Mouse (Mus musculus) CH12.LX (cell line): Measurements from ENCODE around the gene Xrcc4. TPM values are rescaled to one million over a fixed set of nuclear protein-coding genes. Genes with fewer than 3 reads are reported as not detected.

Experiments
- DNase-seq: peaks from one replicate; pipeline ENCODE4 v3.0.0-alpha.2; 2013; ENCODE audit errors: extremely low read depth
- H3K27ac ChIP-seq: 2 replicates; pipeline ENCODE4 v1.5.1; 2012; ENCODE audit warnings: low read depth, mild to moderate bottlenecking, control low read depth, moderate library complexity; ENCODE audit not compliant: insufficient read depth
- H3K27me3 ChIP-seq: replicated peaks from 2 replicates; pipeline ENCODE3; 2012; ENCODE audit warnings: inconsistent platforms
- H3K36me3 ChIP-seq, 2 experiments: replicated peaks in 1 of 2; 2 replicates each; pipeline versions ENCODE3 to v1.6.1; 2012; ENCODE audit warnings: inconsistent platforms in 1 of 2, low read length in 1 of 2, mild to moderate bottlenecking in 1 of 2, mixed read lengths in 1 of 2, moderate library complexity in 1 of 2; ENCODE audit not compliant: control insufficient read depth in 1 of 2, insufficient read depth in 1 of 2
- H3K4me1 ChIP-seq, 2 experiments: 2 replicates each; pipeline ENCODE4 v1.6.1; 2012; ENCODE audit warnings: inconsistent platforms in 1 of 2, moderate library complexity in 1 of 2; ENCODE audit not compliant: insufficient read depth in 2 of 2, control insufficient read depth in 1 of 2
- H3K4me2 ChIP-seq: 2 replicates; pipeline ENCODE4 v1.6.1; 2012; ENCODE audit warnings: low read depth, mild to moderate bottlenecking, control low read depth; ENCODE audit not compliant: poor library complexity, insufficient read depth, severe bottlenecking
- H3K4me3 ChIP-seq, 3 experiments: fragments of 150-350 bp in 1 of 3; sonication (generic) in 1 of 3; replicated peaks in 1 of 3; 2 replicates each; pipeline versions ENCODE3 to v1.5.1; 2011 to 2012; ENCODE audit warnings: low read depth in 2 of 3, low read length in 2 of 3, mild to moderate bottlenecking in 2 of 3, moderate library complexity in 2 of 3, control low read depth in 1 of 3, improper control_type of control experiment in 1 of 3, inconsistent platforms in 1 of 3, mixed read lengths in 1 of 3; ENCODE audit not compliant: poor library complexity in 1 of 3
- H3K79me2 ChIP-seq: replicated peaks from 2 replicates; pipeline ENCODE4 v1.6.1; 2012; ENCODE audit warnings: mild to moderate bottlenecking, moderate library complexity; ENCODE audit not compliant: control insufficient read depth, poor library complexity, insufficient read depth, severe bottlenecking; ENCODE audit errors: extremely low read depth
- H3K9ac ChIP-seq: 2 replicates; pipeline ENCODE4 v1.6.1; 2012; ENCODE audit warnings: low read depth, mild to moderate bottlenecking, control low read depth, moderate library complexity; ENCODE audit not compliant: insufficient read depth
- H3K9me3 ChIP-seq: replicated peaks from 2 replicates; pipeline ENCODE3; 2012; ENCODE audit warnings: low read length, inconsistent platforms, mixed read lengths
- BHLHE40 ChIP-seq: IDR thresholded peaks from 2 replicates; pipeline ENCODE4 v1.6.1; 2011; ENCODE audit warnings: mild to moderate bottlenecking, low read depth, low read length, improper control_type of control experiment
- CHD1 ChIP-seq: IDR thresholded peaks from 2 replicates; pipeline ENCODE4 v1.6.1; 2012; ENCODE audit warnings: low read depth, low read length, improper control_type of control experiment, inconsistent platforms
- CTCF ChIP-seq, 2 experiments: IDR thresholded peaks in 1 of 2; conservative IDR thresholded peaks in 1 of 2; 2 replicates each; pipeline ENCODE4 v1.5.1; 2011 to 2012; ENCODE audit warnings: low read depth in 2 of 2, low read length in 2 of 2, improper control_type of control experiment in 1 of 2, inconsistent platforms in 1 of 2, mild to moderate bottlenecking in 1 of 2, moderate library complexity in 1 of 2
- E2F4 ChIP-seq: IDR thresholded peaks from 2 replicates; pipeline ENCODE4 v1.6.1; 2011; ENCODE audit warnings: low read depth, low read length, improper control_type of control experiment; ENCODE audit not compliant: insufficient replicate concordance
- ELF1 ChIP-seq: IDR thresholded peaks from 2 replicates; pipeline ENCODE4 v1.6.1; 2014; ENCODE audit warnings: low read depth, mild to moderate bottlenecking, inconsistent platforms, low read length, improper control_type of control experiment
- HCFC1 ChIP-seq: IDR thresholded peaks from 2 replicates; pipeline ENCODE4 v1.6.1; 2012; ENCODE audit warnings: low read depth, mild to moderate bottlenecking, inconsistent platforms, low read length, improper control_type of control experiment
- IRF4 ChIP-seq: IDR thresholded peaks from 2 replicates; pipeline ENCODE4 v1.6.1; 2014; ENCODE audit warnings: low read depth, mild to moderate bottlenecking, inconsistent platforms, low read length, improper control_type of control experiment
- JUN ChIP-seq: IDR thresholded peaks from 2 replicates; pipeline ENCODE4 v1.6.1; 2011; ENCODE audit warnings: low read depth, mild to moderate bottlenecking, low read length, improper control_type of control experiment, moderate library complexity; ENCODE audit not compliant: insufficient read depth
- JUND ChIP-seq: conservative IDR thresholded peaks from 2 replicates; pipeline ENCODE4 v1.6.1; 2011; ENCODE audit warnings: low read depth, low read length, improper control_type of control experiment
- KAT2A ChIP-seq: IDR thresholded peaks from 2 replicates; pipeline ENCODE4 v1.6.1; 2012; ENCODE audit warnings: low read length, improper control_type of control experiment, inconsistent platforms; ENCODE audit not compliant: insufficient replicate concordance
- MAFK ChIP-seq: IDR thresholded peaks from 2 replicates; pipeline ENCODE4 v1.6.1; 2011; ENCODE audit warnings: low read length, improper control_type of control experiment; ENCODE audit not compliant: insufficient replicate concordance
- MAZ ChIP-seq: IDR thresholded peaks from 2 replicates; pipeline ENCODE4 v1.6.1; 2012; ENCODE audit warnings: low read depth, mild to moderate bottlenecking, inconsistent platforms, low read length, improper control_type of control experiment, moderate library complexity
- MEF2A ChIP-seq: IDR thresholded peaks from 2 replicates; pipeline ENCODE4 v1.6.1; 2014; ENCODE audit warnings: low read depth, mild to moderate bottlenecking, inconsistent platforms, low read length, improper control_type of control experiment, borderline replicate concordance
- PAX5 ChIP-seq: IDR thresholded peaks from 2 replicates; pipeline ENCODE4 v1.6.1; 2012; ENCODE audit warnings: low read length, inconsistent platforms, mixed read lengths
- POLR2A ChIP-seq: IDR thresholded peaks from 2 replicates; pipeline ENCODE4 v1.6.1; 2011; ENCODE audit warnings: low read depth, mild to moderate bottlenecking, improper control_type of control experiment, low read length
- POLR2AphosphoS2 ChIP-seq: IDR thresholded peaks from 2 replicates; pipeline ENCODE4 v1.6.1; 2011; ENCODE audit warnings: low read depth, low read length, improper control_type of control experiment
- RCOR1 ChIP-seq: conservative IDR thresholded peaks from 2 replicates; pipeline ENCODE4 v1.6.1; 2012; ENCODE audit warnings: low read depth, mild to moderate bottlenecking, inconsistent platforms, low read length, improper control_type of control experiment
- SIN3A ChIP-seq: IDR thresholded peaks from 2 replicates; pipeline ENCODE4 v1.6.1; 2012; ENCODE audit warnings: low read length, improper control_type of control experiment, inconsistent platforms
- SMC3 ChIP-seq: IDR thresholded peaks from 2 replicates; pipeline ENCODE4 v1.6.1; 2011; ENCODE audit warnings: low read depth, low read length, improper control_type of control experiment
- TCF12 ChIP-seq: IDR thresholded peaks from 2 replicates; pipeline ENCODE4 v1.6.1; 2014; ENCODE audit warnings: low read depth, mild to moderate bottlenecking, inconsistent platforms, low read length, improper control_type of control experiment
- UBTF ChIP-seq: IDR thresholded peaks from 2 replicates; pipeline ENCODE4 v1.6.1; 2012; ENCODE audit warnings: low read depth, mild to moderate bottlenecking, inconsistent platforms, low read length, improper control_type of control experiment, moderate library complexity
- USF1 ChIP-seq: IDR thresholded peaks from 2 replicates; pipeline ENCODE4 v1.6.1; 2014; ENCODE audit warnings: low read depth, mild to moderate bottlenecking, inconsistent platforms, low read length, improper control_type of control experiment
- USF2 ChIP-seq: conservative IDR thresholded peaks from 2 replicates; pipeline ENCODE4 v1.6.1; 2011; ENCODE audit warnings: low read depth, low read length, improper control_type of control experiment
- ZC3H11A ChIP-seq: IDR thresholded peaks from 2 replicates; pipeline ENCODE4 v1.6.1; 2012; ENCODE audit warnings: low read depth, mild to moderate bottlenecking, inconsistent platforms, low read length, improper control_type of control experiment
- ZMIZ1 ChIP-seq: IDR thresholded peaks from 2 replicates; pipeline ENCODE4 v1.6.1; 2012; ENCODE audit warnings: low read depth, mild to moderate bottlenecking, inconsistent platforms, low read length, improper control_type of control experiment
- dilution Hi-C: fragments of 300-500 bp; cut with MboI; formaldehyde crosslinking; loops from 2 replicates; pipeline ENCODE4 v1.14.3; 2020; ENCODE audit warnings: low sequenced_read_pairs; ENCODE audit not compliant: extremely low pct_unique_long_range_greater_than_20kb, extremely low pct_ligation_motif_present
- in situ Hi-C: fragments of 300-500 bp; cut with MboI; formaldehyde crosslinking; loops from 3 replicates; pipeline ENCODE4 v1.14.3; 2019; ENCODE audit warnings: low sequenced_read_pairs, low pct_ligation_motif_present, low pct_unique_long_range_greater_than_20kb, mixed read lengths
- polyA plus RNA-seq: library from polyadenylated mRNA; unstranded; fragments of >175 nt; gene quantifications from 2 replicates; pipeline ENCODE4 v1.2.1, GENCODE M21; 2012; ENCODE audit warnings: low read depth; ENCODE audit not compliant: insufficient read length
- total RNA-seq, 2 experiments: library from RNA; depleted of rRNA; stranded (reverse); fragments of 300-350 nt in 1 of 2; fragments of >200 nt in 1 of 2; gene quantifications; 2 replicates each; pipeline ENCODE4 v1.2.3; 2012 to 2014

Xrcc4 gene
- total and polyA plus RNA-seq, 3 experiments, result 6.2 to 19.6 (median 10.0) TPM

DNA sequence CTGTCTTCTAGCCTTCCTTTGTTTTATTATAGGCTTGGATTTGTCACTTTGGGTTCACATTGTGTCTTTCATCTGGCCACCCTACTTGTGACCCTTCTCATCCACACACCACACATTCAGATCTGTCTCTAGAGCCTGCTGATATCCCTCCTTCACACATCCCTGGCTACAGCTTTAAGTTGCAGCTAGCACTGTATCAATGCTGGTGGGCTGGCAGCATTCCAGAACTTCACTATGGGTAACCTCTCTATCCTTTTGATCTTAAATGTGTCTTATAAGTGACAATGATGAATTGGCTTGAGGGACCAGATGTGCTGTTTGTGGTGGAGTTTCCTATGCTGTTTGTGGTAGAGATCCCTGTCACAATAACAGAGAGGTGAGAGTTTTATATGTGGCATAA, 120.7 kb downstream of the Xrcc4 start:
- DNase-seq, result no peak

DNA sequence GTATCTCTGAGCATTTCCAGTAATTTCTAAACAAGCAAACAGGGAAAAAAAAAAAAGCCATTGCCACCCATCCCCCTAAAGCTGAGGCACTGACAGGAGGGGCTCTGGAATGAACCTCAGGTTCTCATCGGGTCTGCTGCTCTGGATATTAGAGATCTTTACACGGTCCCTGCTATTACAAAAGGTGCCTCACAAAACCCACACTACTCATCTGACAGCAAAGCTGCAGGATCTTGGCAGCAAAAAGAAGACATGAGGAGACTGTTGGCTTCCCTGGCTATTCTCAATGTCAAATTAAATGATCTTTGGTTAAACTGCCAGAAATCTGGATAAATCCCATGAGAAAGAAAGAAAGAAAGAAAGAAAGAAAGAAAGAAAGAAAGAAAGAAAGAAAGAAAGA, 145.1 kb downstream of the Xrcc4 start:
- TF ChIP-seq HCFC1 (no peak), USF2 (no peak), ELF1 (no peak), CHD1 (no peak), IRF4 (no peak), E2F4 (no peak), POLR2A (no peak), SMC3 (no peak), CTCF (conservative IDR thresholded peaks at IDR 0.05 in 1 of 2, IDR thresholded peaks at IDR 0.05 in 1 of 2; ENCODE audit: low read depth in 2 of 2, low read length in 2 of 2) (no peak), TCF12 (no peak), UBTF (no peak), MAFK (no peak), JUND (no peak), BHLHE40 (no peak), MEF2A (no peak), JUN (no peak), KAT2A (no peak), ZMIZ1 (no peak), POLR2AphosphoS2 (no peak), MAZ (no peak)
- Histone ChIP-seq H3K27ac (no peak overlapping the region), H3K36me3 (no peaks in the 10 kb centered on the region), H3K9me3 (no peaks in the 10 kb centered on the region), H3K4me2 (no peak overlapping the region), H3K4me1 (no peaks in the 10 kb centered on the region), H3K9ac (no peak overlapping the region), H3K27me3 (no peaks in the 10 kb centered on the region), H3K79me2 (no peaks in the 10 kb centered on the region), H3K4me3 (no peak overlapping the region)
- no peak for DNase-seq
- in situ Hi-C loops (no loop called here), dilution Hi-C loops (no loop called here)

More for the DNA sequence above, 120.7 kb downstream of the Xrcc4 start:
- in situ Hi-C loops, result no loop called here
- Histone ChIP-seq H3K27ac (no peak overlapping the region), H3K27me3 (no peaks in the 10 kb centered on the region), H3K4me1 (no peaks in the 10 kb centered on the region), H3K36me3 (no peaks in the 10 kb centered on the region), H3K4me2 (no peak overlapping the region), H3K9me3 (no peaks in the 10 kb centered on the region), H3K79me2 (no peaks in the 10 kb centered on the region), H3K9ac (no peak overlapping the region), H3K4me3 (no peak overlapping the region)
- TF ChIP-seq RCOR1 (no peak), HCFC1 (no peak), ZC3H11A (no peak), IRF4 (no peak), MAZ (no peak), SIN3A (no peak), JUND (no peak), KAT2A (no peak), POLR2AphosphoS2 (no peak), MEF2A (no peak), USF1 (no peak), JUN (no peak), PAX5 (no peak)
- dilution Hi-C loops, result no loop called here
